Mouse (Mus musculus): ENCODE data around the gene Trim67. TPM values are rescaled to one million over a fixed set of nuclear protein-coding genes. Genes with fewer than 3 reads are reported as not detected.

The Trim67 gene
- total RNA-seq, 2 experiments from 2014 or later = 30.6 to 39.3 TPM

DNA sequence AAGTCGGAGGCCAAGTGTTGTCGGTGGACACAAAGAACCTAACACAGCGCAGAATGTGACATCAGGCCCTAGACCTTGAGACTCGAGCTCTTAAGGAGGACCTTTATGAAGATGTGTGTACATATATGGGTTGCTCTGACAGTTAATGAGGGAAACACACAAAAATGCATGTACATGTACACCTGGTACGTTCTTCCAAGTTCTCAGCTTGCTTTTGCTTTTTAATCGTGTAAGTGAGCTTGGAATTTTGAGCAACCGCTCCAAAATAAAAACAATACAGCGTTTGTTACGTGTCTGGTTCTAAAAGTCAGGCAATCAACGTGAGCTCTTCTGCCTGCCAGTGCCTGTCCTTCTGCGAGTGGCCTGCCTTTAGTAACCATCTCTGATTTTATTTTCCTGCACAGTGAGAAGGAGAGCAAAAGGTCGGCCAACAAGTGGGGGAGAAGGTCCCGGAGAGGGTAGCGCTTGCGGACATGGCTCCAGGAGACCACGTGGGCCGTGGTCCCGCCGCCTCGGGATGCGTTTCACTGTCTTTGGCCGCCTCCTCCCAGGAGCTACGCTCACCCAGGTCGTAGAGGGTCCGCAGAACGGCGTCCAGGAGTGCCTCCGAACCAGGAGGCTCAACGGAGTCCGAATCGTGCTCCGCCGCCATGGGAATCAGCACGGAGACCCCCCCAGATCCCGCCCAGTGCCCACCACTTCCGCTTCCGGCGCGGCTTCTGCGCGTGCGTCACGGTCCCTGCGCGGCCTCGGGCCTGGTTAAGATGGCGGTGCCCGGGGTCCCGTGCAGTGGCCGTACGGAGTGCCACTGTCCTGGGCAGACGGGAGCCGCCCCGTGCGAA is 69.7 kb downstream of the Trim67 start, which contains the start of the genes Gnpat and 2810004N23Rik:
Gene Gnpat (plus strand): TSS at position 713 of the 842 bp plus-strand sequence.
Gene 2810004N23Rik (minus strand): TSS at position 800 of the 842 bp plus-strand sequence.
- intact Hi-C loops (cut with DNase I) = no loop called here
- DNase-seq (ENCODE audit: extremely low spot score in 1 of 2, low spot score in 2 of 2) = peak; percentile 90 to 95

- peak in 1 of 2 experiments; percentile 27 for DNase-seq (ENCODE audit: extremely low spot score in 1 of 2, low spot score in 2 of 2)
- intact Hi-C loops (cut with DNase I) = no loop called here
Measured at GRCm38 (mm10) chr8:124863163-124863677, 70.3 kb downstream of the Trim67 start.

DNA sequence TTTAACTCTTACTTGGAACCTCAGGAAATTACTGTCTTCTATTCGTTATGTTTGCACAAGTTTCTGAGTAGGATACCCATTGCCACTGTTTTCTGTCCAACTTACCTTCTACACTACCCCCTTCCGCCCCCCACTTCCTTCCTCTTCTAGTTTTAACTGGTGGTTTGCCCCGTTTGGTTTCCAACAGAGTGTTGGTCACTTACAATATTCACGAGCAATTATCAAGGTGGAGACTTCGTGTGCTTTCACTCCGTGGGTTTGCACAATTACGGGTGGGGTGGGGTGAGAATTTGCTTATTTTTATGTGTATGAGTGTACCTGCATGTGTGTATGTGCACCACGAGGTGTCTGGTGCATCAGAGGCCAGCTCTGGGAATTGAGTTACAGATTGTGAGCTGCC is 70.8 kb downstream of the Trim67 start:
- intact Hi-C loops (cut with DNase I) = no loop called here

DNA sequence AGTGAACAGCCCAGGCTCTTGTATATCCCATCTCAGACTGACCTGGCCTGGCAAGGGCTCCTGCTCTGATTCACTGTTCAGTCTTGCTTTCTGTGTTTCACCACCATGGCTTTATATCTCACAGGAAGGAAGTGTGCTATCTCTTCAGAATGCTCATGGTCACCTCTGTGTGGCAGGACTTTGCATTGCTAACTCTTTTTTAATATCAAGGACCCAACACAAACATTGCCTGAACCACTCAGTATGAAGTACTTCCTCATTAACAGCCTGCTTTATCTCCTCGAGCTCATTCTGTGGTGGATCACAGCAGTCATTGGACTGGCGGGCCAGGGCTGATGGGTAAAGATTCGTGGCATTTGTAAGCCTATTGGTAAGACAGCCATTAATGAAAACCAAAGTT is 73.8 kb downstream of the Trim67 start:
- intact Hi-C loops (cut with DNase I) = no loop called here
- DNase-seq (ENCODE audit: extremely low spot score in 1 of 2, low spot score in 2 of 2) = no peak

More for the DNA sequence above, 70.8 kb downstream of the Trim67 start:
- DNase-seq (ENCODE audit: extremely low spot score in 1 of 2, low spot score in 2 of 2) = no peak

DNA sequence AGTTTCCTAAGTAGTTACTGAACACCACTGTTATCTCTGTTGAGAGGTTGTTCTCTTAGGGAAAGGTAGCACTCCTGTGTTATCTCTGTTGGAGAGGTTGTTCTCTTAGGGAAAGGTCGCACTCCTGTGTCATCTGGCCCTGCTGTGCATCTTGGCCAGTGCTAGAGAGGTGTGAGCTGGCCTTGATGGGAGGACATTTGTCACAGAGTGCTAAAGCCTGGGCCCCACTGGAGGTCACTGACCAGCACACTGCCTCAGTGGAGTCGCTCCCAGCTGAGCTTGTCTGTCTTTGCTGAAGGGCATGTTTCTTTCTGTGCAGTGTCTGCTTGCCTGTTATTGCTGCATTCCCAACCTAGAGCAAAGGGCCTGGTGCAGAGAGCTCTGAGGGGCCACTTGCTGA is 74.2 kb downstream of the Trim67 start:
- DNase-seq (ENCODE audit: extremely low spot score in 1 of 2, low spot score in 2 of 2) = no peak
- intact Hi-C loops (cut with DNase I) = no loop called here

GRCm38 (mm10) chr8:124869708-124870107 is 76.8 kb downstream of the Trim67 start:
- DNase-seq (ENCODE audit: extremely low spot score in 1 of 2, low spot score in 2 of 2) = no peak
- intact Hi-C loops (cut with DNase I) = no loop called here

- intact Hi-C loops (cut with DNase I) = no loop called here
- no peak for DNase-seq (ENCODE audit: extremely low spot score in 1 of 2, low spot score in 2 of 2)
Measured at GRCm38 (mm10) chr8:124871474-124871873, 78.6 kb downstream of the Trim67 start.

DNA sequence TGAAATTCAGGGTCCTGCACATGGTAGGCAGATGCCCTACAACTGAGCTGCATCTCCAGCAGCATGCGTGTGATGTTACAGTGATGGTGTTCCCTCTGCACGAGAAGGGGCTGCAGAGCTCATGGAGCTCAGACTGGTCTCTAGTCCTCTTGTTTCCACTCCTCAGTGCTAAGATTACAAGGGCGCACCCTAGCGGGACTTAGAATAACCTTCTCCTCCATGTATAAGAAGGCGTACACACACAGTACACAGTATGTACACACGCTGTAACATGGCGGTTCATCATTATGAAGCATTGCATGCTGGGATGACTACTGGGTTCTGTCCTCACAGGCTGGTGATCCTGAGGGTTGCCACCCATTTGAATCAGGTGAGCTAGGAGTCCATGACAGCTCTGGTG is 79.2 kb downstream of the Trim67 start:
- intact Hi-C loops (cut with DNase I) = no loop called here
- no peak for DNase-seq (ENCODE audit: extremely low spot score in 1 of 2, low spot score in 2 of 2)

DNA sequence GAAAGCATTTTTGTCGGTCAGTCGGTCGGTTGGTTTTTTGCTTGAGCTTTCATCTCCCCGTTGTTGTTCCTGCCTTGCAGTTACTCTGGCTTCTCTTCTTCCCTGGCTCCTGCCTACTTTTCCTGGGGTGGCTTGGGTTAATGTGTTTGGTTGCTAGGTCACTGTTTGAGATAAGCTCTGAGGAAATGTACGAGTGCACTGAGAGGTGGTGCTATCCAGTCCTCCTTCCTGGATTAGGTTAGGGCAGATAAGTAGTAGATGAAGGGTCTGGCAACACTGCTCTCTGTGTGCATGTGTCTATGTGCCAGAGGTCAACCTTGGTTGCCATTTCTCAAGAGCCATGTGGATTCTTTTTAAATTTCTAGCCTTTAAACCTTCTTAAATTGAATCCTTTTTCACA is 79.8 kb downstream of the Trim67 start:
- DNase-seq (ENCODE audit: extremely low spot score in 1 of 2, low spot score in 2 of 2) = no peak
- intact Hi-C loops (cut with DNase I) = no loop called here

- DNase-seq (ENCODE audit: extremely low spot score in 1 of 2, low spot score in 2 of 2) = no peak
- intact Hi-C loops (cut with DNase I) = no loop called here
Measured at GRCm38 (mm10) chr8:124878141-124878540, 85.2 kb downstream of the Trim67 start.

DNA sequence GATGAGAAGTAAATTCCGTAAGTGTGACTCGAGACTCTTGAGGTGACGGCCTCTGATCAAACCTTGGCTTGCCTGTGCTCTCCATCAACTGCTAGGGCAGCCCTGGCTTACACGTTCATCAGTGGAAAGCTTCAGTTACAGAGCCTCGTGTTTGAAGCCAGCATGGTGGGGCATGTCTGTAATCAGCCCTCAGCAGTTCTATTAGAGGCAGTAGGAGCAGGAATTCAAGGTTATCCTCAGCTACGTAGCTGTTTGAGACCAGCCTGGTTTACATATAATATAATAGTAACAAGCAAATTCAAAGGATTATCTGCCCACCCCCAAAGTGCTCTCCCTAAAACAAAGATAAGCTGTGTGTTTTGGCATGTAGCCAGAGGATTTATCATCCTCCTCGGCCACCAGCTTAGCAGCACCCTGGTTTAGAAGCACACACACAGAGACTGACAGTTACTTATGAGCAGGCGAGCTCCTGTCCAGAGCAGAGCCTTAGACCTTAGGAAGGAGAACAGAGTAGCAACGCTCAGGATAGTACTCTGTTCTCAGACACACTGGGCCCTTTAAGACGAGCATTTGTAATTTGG is 86.1 kb downstream of the Trim67 start:
- no peak for DNase-seq (ENCODE audit: extremely low spot score in 1 of 2, low spot score in 2 of 2)
- intact Hi-C loops (cut with DNase I) = no loop called here

Other genes with a start within 250 kb of the Trim67 start
- 10 to 100 TPM; 10.4 to 20.5 TPM for gene Agt, start 223.4 kb upstream of the Trim67 start, total RNA-seq (2021)
- gene Capn9, start 217.0 kb upstream of the Trim67 start, total RNA-seq (2021) = not detected
- gene 2310022B05Rik, start 129.7 kb upstream of the Trim67 start, total RNA-seq (2021) = 10 to 100 TPM; 55.2 to 64.5 TPM
- 10 to 100 TPM; 57.8 to 58.7 TPM for gene Ttc13, start 71.1 kb upstream of the Trim67 start, total RNA-seq (2021)
- gene Arv1, start 71.0 kb upstream of the Trim67 start, total RNA-seq (2021) = 10 to 100 TPM; 14.7 to 18.8 TPM
- gene Fam89a, start 41.3 kb upstream of the Trim67 start, total RNA-seq (2021) = not detected
- gene Gnpat, start 69.9 kb downstream of the Trim67 start, total RNA-seq (2021) = 10 to 100 TPM; 56.6 to 61.4 TPM
- 10 to 100 TPM; 21.3 to 21.9 TPM for gene 2810004N23Rik, start 70.0 kb downstream of the Trim67 start, total RNA-seq (2021)
- gene Exoc8, start 104.6 kb downstream of the Trim67 start, total RNA-seq (2021) = 10 to 100 TPM; 35.7 to 37.0 TPM
- 10 to 100 TPM; 14.7 to 15.6 TPM for gene Sprtn, start 104.8 kb downstream of the Trim67 start, total RNA-seq (2021)
- 10 to 100 TPM; 59.9 to 61.1 TPM for gene Egln1, start 156.2 kb downstream of the Trim67 start, total RNA-seq (2021)
- gene Tsnax, start 219.9 kb downstream of the Trim67 start, total RNA-seq (2021) = 10 to 100 TPM; 79.3 to 84.7 TPM